Mouse (Mus musculus): ENCODE data around the gene Llgl2.
"Not testable (repeated sequence)": the region's sequence is repeated elsewhere in the genome, so short reads cannot be mapped to it uniquely, and the experiment has no call there.

Gene Llgl2

GRCm38 (mm10) chr11:115836656-115837395 is 13.0 kb downstream of the Llgl2 start:
- no peak for DNase-seq

GRCm38 (mm10) chr11:115837606-115838345 is 13.9 kb downstream of the Llgl2 start:
- DNase-seq: no peak

GRCm38 (mm10) chr11:115838895-115839311 is 15.1 kb downstream of the Llgl2 start:
- no peak for DNase-seq

- DNase-seq: no peak
Observed at GRCm38 (mm10) chr11:115839732-115840131, 15.9 kb downstream of the Llgl2 start.

- DNase-seq: no peak
Observed at GRCm38 (mm10) chr11:115841044-115841443, 17.2 kb downstream of the Llgl2 start.

GRCm38 (mm10) chr11:115841961-115842550 is 18.2 kb downstream of the Llgl2 start:
- DNase-seq: peak; percentile 41

- DNase-seq: no peak
Observed at GRCm38 (mm10) chr11:115843141-115843890, 19.5 kb downstream of the Llgl2 start.

- DNase-seq: no peak
Observed at GRCm38 (mm10) chr11:115843891-115844239, 20.0 kb downstream of the Llgl2 start.

GRCm38 (mm10) chr11:115844240-115844639 is 20.4 kb downstream of the Llgl2 start:
- DNase-seq: no peak

- no peak for DNase-seq
Observed at GRCm38 (mm10) chr11:115845819-115846218, 22.0 kb downstream of the Llgl2 start.

- DNase-seq: no peak
Observed at GRCm38 (mm10) chr11:115854674-115855073, 30.8 kb downstream of the Llgl2 start.

GRCm38 (mm10) chr11:115857146-115857545 is 33.3 kb downstream of the Llgl2 start:
- DNase-seq: not testable (repeated sequence)

- DNase-seq: peak; percentile 31
Observed at GRCm38 (mm10) chr11:115857936-115858335, 34.1 kb downstream of the Llgl2 start.

- peak; percentile 16 for DNase-seq
Observed at GRCm38 (mm10) chr11:115858354-115858753, 34.5 kb downstream of the Llgl2 start, which contains the start of gene Myo15b. TSS of gene Myo15b (plus strand) at chr11:115858406.

GRCm38 (mm10) chr11:115859143-115859945 is 35.5 kb downstream of the Llgl2 start:
- DNase-seq: peak; percentile 92

GRCm38 (mm10) chr11:115863895-115864294 is 40.0 kb downstream of the Llgl2 start:
- no peak for DNase-seq

- no peak for DNase-seq
Observed at GRCm38 (mm10) chr11:115869393-115869792, 45.5 kb downstream of the Llgl2 start.

- DNase-seq: no peak
Observed at GRCm38 (mm10) chr11:115872437-115872836, 48.6 kb downstream of the Llgl2 start.

- no peak for DNase-seq
Observed at GRCm38 (mm10) chr11:115875935-115876334, 52.1 kb downstream of the Llgl2 start.

- DNase-seq: no peak
Observed at GRCm38 (mm10) chr11:115876438-115876837, 52.6 kb downstream of the Llgl2 start.

GRCm38 (mm10) chr11:115877174-115877755 is 53.4 kb downstream of the Llgl2 start:
- DNase-seq: no peak

- DNase-seq: no peak
Observed at GRCm38 (mm10) chr11:115878071-115878470, 54.2 kb downstream of the Llgl2 start.

Measured in retina, postnatal 1 day (tissue).